Mouse (Mus musculus): ENCODE results near the gene Cul9.

- TF ChIP-seq CTCF (IDR thresholded peaks at IDR 0.05; ENCODE audit: low read depth) (no peak), EP300 (IDR thresholded peaks at IDR 0.05; ENCODE audit: low read depth) (no peak)
Measured at GRCm38 (mm10) chr17:46545813-46546564, at the start of gene Cul9.
